Mouse (Mus musculus) brain, embryonic 14.5 days (tissue): Measurements from ENCODE around the gene Uba52.

Experiments used
- CTCF ChIP-seq: fragments of 200-500 bp; IDR thresholded peaks from 2 replicates; pipeline ENCODE4 v1.5.1; 2012; ENCODE audit warnings: inconsistent platforms, mild to moderate bottlenecking, moderate library complexity, borderline replicate concordance; ENCODE audit not compliant: insufficient read depth, insufficient read length; ENCODE audit errors: extremely low read depth
- POLR2A ChIP-seq: fragments of 200-500 bp; IDR thresholded peaks from 2 replicates; pipeline ENCODE4 v1.6.1; 2012; ENCODE audit warnings: mild to moderate bottlenecking, inconsistent platforms, borderline replicate concordance; ENCODE audit not compliant: poor library complexity, insufficient read depth, insufficient read length, severe bottlenecking; ENCODE audit errors: extremely low read depth

DNA sequence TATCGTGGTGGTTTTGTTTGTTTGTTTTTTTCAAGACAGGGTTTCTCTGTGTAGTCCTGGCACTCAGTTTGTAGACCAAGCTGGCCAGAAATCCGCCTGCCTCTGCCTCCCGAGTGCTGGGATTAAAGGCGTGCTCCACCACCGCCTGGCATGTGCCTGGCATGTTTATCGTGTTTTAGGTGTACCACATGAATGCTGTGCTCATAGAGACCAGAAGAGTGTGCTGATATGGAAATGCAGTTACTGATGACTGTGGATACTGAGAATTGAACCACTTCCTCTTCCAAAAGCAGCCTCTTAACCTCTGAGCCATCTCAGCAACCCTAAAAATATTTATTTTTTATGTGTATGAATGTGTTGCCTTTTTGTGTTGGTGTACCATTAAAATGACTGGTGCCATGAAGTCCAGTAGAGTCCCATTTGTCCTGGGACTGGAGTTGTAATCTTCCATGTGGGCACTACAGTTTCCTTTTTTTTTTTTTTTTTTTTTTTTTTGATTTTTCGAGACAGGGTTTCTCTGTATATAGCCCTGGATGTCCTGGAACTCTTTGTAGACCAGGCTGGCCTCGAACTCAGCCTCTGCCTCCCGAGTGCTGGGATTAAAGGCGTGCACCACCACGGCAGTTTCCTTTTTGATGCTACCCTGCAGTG is 1.8 kb upstream of the Uba52 start:
- TF ChIP-seq CTCF (no peak), POLR2A (no peak)
